Mouse (Mus musculus) stomach, postnatal 0 days (tissue): ENCODE results near the gene Itih1.

Source experiments
- CTCF ChIP-seq: IDR thresholded peaks from 2 replicates; pipeline ENCODE4 v1.5.1; 2016; ENCODE audit warnings: antibody characterized with exemption, low read depth, mild to moderate bottlenecking, moderate library complexity
- EP300 ChIP-seq: optimal IDR thresholded peaks from 2 replicates; pipeline ENCODE3; 2016; ENCODE audit warnings: antibody characterized with exemption

DNA sequence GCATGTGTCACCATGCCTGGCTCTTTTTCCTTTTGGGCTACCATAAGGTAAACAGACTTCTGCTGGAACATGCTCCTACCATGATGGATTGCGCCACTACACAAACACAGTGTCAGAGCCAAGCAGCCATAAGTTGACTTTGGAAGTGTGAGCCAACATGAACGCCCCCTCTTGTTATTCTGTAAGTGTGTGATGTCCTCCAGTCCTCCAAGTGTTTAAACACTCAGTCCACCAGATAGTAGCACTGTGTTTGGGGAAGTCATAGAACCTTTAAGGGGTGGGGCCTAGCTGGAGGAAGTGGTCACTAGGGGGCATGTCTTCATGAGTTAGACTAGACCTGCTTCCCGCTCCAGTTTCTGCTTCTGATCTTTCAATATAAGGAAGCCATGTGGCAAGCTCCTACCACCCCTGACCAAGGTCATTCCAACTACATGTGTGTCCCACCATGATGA, 35.2 kb downstream of the Itih1 start:
- peak; percentile 53 for TF ChIP-seq CTCF
- TF ChIP-seq EP300: no peak
